Mouse (Mus musculus): ENCODE data around the gene Fgd2.
"Not testable (repeated sequence)": the region's sequence is repeated elsewhere in the genome, so short reads cannot be mapped to it uniquely, and the experiment has no call there.

Gene Fgd2

GRCm38 (mm10) chr17:29337979-29338823 is 22.5 kb upstream of the Fgd2 start:
- no peak for DNase-seq

GRCm38 (mm10) chr17:29339170-29339768 is 21.4 kb upstream of the Fgd2 start:
- no peak for DNase-seq

GRCm38 (mm10) chr17:29340406-29341261 is 20.1 kb upstream of the Fgd2 start:
- no peak for DNase-seq

- peak; percentile 59 for DNase-seq
Measured at GRCm38 (mm10) chr17:29341591-29342003, 19.1 kb upstream of the Fgd2 start.

GRCm38 (mm10) chr17:29342010-29342910 is 18.5 kb upstream of the Fgd2 start:
- no peak for DNase-seq

GRCm38 (mm10) chr17:29343241-29343640 is 17.5 kb upstream of the Fgd2 start:
- DNase-seq, result no peak

GRCm38 (mm10) chr17:29345272-29345671 is 15.4 kb upstream of the Fgd2 start:
- DNase-seq, result no peak

- peak; percentile 76 for DNase-seq
Measured at GRCm38 (mm10) chr17:29346496-29347125, 14.1 kb upstream of the Fgd2 start.

GRCm38 (mm10) chr17:29347126-29347644 is 13.5 kb upstream of the Fgd2 start:
- no peak for DNase-seq

GRCm38 (mm10) chr17:29347645-29348256 is 13.0 kb upstream of the Fgd2 start, which contains the start of gene Mtch1:
TSS of gene Mtch1 (minus strand) at chr17:29347934.
- peak; percentile 98 for DNase-seq

- no peak for DNase-seq
Measured at GRCm38 (mm10) chr17:29348996-29349395, 11.7 kb upstream of the Fgd2 start.

GRCm38 (mm10) chr17:29351056-29351455 is 9.7 kb upstream of the Fgd2 start:
- DNase-seq, result not testable (repeated sequence)

GRCm38 (mm10) chr17:29355461-29355840 is 5.3 kb upstream of the Fgd2 start:
- no peak for DNase-seq

GRCm38 (mm10) chr17:29355841-29356478 is 4.8 kb upstream of the Fgd2 start:
- DNase-seq, result no peak

GRCm38 (mm10) chr17:29356479-29356856 is 4.2 kb upstream of the Fgd2 start:
- DNase-seq, result no peak

GRCm38 (mm10) chr17:29356882-29357281 is 3.8 kb upstream of the Fgd2 start:
- no peak for DNase-seq

- no peak for DNase-seq
Measured at GRCm38 (mm10) chr17:29358928-29359327, 1.8 kb upstream of the Fgd2 start.

- DNase-seq, result no peak
Measured at GRCm38 (mm10) chr17:29361982-29362691, 1.4 kb downstream of the Fgd2 start.

GRCm38 (mm10) chr17:29363109-29363508 is 2.4 kb downstream of the Fgd2 start:
- no peak for DNase-seq

GRCm38 (mm10) chr17:29365105-29365621 is 4.4 kb downstream of the Fgd2 start:
- no peak for DNase-seq

Data from right cerebral cortex, adult 18-20 months (tissue).